Mouse (Mus musculus): ENCODE measurements around the gene Uck2. TPM values are rescaled to one million over a fixed set of nuclear protein-coding genes. Genes with fewer than 3 reads are reported as not detected.

Uck2 gene
- total and polyA plus RNA-seq, 3 experiments: 191 to 643 (median 290) TPM

DNA sequence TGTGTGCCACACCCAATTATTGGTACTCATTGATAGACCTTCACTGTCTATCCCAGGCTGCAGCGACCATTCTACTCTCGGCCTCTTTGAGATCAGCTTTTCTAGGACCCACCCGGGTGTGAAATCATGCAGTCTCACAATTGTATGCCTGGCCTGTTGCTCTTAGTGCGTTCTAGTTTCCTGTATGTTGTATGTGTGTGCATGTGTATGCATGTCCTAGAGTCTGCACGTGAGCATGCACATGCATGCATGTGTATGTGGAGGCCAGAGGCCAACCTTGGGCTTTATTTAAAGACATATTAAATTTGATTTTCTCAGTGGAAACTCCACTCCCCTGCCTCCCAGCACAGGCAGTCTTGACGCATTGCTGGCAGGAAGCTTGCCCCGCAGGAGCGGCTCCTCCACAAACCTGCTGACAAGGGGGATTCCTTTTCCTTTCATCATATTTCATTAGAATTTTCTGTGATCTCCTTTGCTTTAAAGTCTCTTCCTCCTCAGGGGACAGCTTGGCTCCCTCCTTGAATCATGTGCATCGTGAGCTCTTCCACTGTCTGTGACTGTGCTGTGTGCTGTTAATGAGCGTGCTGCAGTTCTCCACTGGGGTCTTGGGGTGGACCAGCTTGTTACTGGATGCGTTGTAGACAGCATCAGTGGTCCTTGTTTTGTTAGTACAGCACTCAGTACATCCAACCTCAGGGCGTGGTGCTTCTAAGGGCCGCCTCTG is 10.7 kb upstream of the Uck2 start:
- TF ChIP-seq TCF12 (IDR thresholded peaks at IDR 0.05; ENCODE audit: low read depth, low read length) (no peak), MXI1 (IDR thresholded peaks at IDR 0.05; ENCODE audit: low read depth, low read length) (no peak), EP300 (IDR thresholded peaks at IDR 0.05; ENCODE audit: low read depth in 1 of 2, low read length in 2 of 2) (no peak), ZMIZ1 (IDR thresholded peaks at IDR 0.05; ENCODE audit: low read depth, low read length) (no peak), CHD2 (IDR thresholded peaks at IDR 0.05; ENCODE audit: low read length) (no peak), MAFK (IDR thresholded peaks at IDR 0.05; ENCODE audit: borderline replicate concordance, low read depth, low read length) (no peak), NRF1 (IDR thresholded peaks at IDR 0.05; ENCODE audit: insufficient read depth, low read depth, low read length, poor library complexity, severe bottlenecking) (no peak), TBP (IDR thresholded peaks at IDR 0.05; ENCODE audit: low read depth, low read length) (no peak), GABPA (IDR thresholded peaks at IDR 0.05; ENCODE audit: low read depth, low read length) (no peak)
- DNase-seq (ENCODE audit: low read depth, low spot score): no peak
- Histone ChIP-seq H3K79me2 (ENCODE audit: control insufficient read depth, insufficient read depth, low read length, poor library complexity) (no peaks in the 10 kb centered on the region), H3K27ac (ENCODE audit: control insufficient read depth, low read depth, low read length) (no peak overlapping the region), H3K9me3 (replicated peaks; ENCODE audit: insufficient read depth, low read length) (no peaks in the 10 kb centered on the region), H3K4me1 (ENCODE audit: control insufficient read depth in 1 of 2, insufficient read depth in 2 of 2, low read length in 2 of 2) (no peaks in the 10 kb centered on the region), H3K4me3 (ENCODE audit: control insufficient read depth in 1 of 2, insufficient read depth in 1 of 2, low read depth in 2 of 2, low read length in 2 of 2) (no peak overlapping the region), H3K27me3 (ENCODE audit: control insufficient read depth in 1 of 2, insufficient read depth in 2 of 2, low read length in 2 of 2) (no peaks in the 10 kb centered on the region), H3K36me3 (ENCODE audit: control insufficient read depth in 1 of 2, insufficient read depth in 2 of 2, low read length in 2 of 2) (no peaks in the 10 kb centered on the region), H3K9ac (ENCODE audit: control insufficient read depth, low read depth, low read length, poor library complexity, severe bottlenecking) (no peak overlapping the region)

DNA sequence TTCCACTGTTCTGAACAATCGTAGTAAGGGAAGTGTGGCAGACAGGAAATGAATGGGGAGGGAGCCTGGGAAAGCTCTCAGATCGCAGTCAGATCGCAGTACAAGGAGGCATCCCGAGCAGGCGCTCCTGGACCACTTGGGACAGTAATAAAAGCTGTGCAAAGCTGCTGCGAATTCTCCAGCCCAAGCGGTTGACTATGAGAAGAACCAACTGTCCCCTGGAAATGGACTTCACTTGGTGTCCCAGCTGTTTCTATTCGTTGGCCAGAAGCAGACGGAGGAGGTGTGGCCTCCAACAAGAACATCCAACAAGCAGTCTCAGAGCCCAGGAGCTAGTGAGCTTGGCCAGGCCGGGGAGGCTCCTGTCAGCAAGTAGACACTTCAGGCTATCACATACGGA is 7.3 kb upstream of the Uck2 start:
- Histone ChIP-seq H3K27ac (ENCODE audit: control insufficient read depth, low read depth, low read length) (no peak overlapping the region), H3K4me3 (ENCODE audit: control insufficient read depth in 1 of 2, insufficient read depth in 1 of 2, low read depth in 2 of 2, low read length in 2 of 2) (no peak overlapping the region), H3K79me2 (ENCODE audit: control insufficient read depth, insufficient read depth, low read length, poor library complexity) (no peaks in the 10 kb centered on the region), H3K27me3 (ENCODE audit: control insufficient read depth in 1 of 2, insufficient read depth in 2 of 2, low read length in 2 of 2) (no peaks in the 10 kb centered on the region), H3K9ac (ENCODE audit: control insufficient read depth, low read depth, low read length, poor library complexity, severe bottlenecking) (no peak overlapping the region), H3K9me3 (replicated peaks; ENCODE audit: insufficient read depth, low read length) (no peaks in the 10 kb centered on the region), H3K4me1 (ENCODE audit: control insufficient read depth in 1 of 2, insufficient read depth in 2 of 2, low read length in 2 of 2) (peaks cover 6 to 16% of the 10 kb centered on the region in 2 experiments; a peak in 3 of 4 replicates), H3K36me3 (ENCODE audit: control insufficient read depth in 1 of 2, insufficient read depth in 2 of 2, low read length in 2 of 2) (peaks cover 0 to 9% of the 10 kb centered on the region in 2 experiments; a peak in 2 of 4 replicates)
- no peak for TF ChIP-seq ZC3H11A (IDR thresholded peaks at IDR 0.05; ENCODE audit: low read depth, low read length)
- TF ChIP-seq MYB (IDR thresholded peaks at IDR 0.05; ENCODE audit: low read depth, low read length): no peak
- TF ChIP-seq ZKSCAN1 (IDR thresholded peaks at IDR 0.05; ENCODE audit: low read depth, low read length): no peak
- no peak for TF ChIP-seq POLR2A (IDR thresholded peaks at IDR 0.05; ENCODE audit: control insufficient read depth in 1 of 2, insufficient read depth in 1 of 2, low read depth in 1 of 2, low read length in 2 of 2, poor library complexity in 1 of 2)
- TF ChIP-seq NELFE (IDR thresholded peaks at IDR 0.05; ENCODE audit: low read depth, low read length): no peak
- no peak for TF ChIP-seq ETS1 (IDR thresholded peaks at IDR 0.05; ENCODE audit: low read depth, low read length)
- TF ChIP-seq MXI1 (IDR thresholded peaks at IDR 0.05; ENCODE audit: low read depth, low read length): no peak
- no peak for TF ChIP-seq ZNF384 (IDR thresholded peaks at IDR 0.05; ENCODE audit: low read depth, low read length)
- TF ChIP-seq HCFC1 (IDR thresholded peaks at IDR 0.05; ENCODE audit: low read depth, low read length): no peak
- TF ChIP-seq KAT2A (conservative IDR thresholded peaks at IDR 0.05; ENCODE audit: low read depth, low read length): no peak
- TF ChIP-seq E2F4 (IDR thresholded peaks at IDR 0.05; ENCODE audit: borderline replicate concordance, low read depth, low read length): no peak
- no peak for TF ChIP-seq USF1 (IDR thresholded peaks at IDR 0.05; ENCODE audit: low read depth, low read length)
- no peak for TF ChIP-seq ZMIZ1 (IDR thresholded peaks at IDR 0.05; ENCODE audit: low read depth, low read length)
- no peak for DNase-seq (ENCODE audit: low read depth, low spot score)
